Mouse (Mus musculus) left cerebral cortex, adult 8-10 months (tissue): ENCODE data around the gene Pygb. TPM values are rescaled to one million over a fixed set of nuclear protein-coding genes. Genes with fewer than 3 reads are reported as not detected.

Experiments
- DNase-seq, 2 experiments: peaks; one replicate each; pipeline ENCODE4 v3.0.0; 2022; ENCODE audit warnings: low spot score in 2 of 2
- total RNA-seq, 4 experiments: library from RNA; stranded (reverse); gene quantifications; 2 replicates each; pipeline ENCODE4 v1.2.4; 2022

Gene Pygb
- 100 to 1,000 TPM; 143 to 172 (median 150) TPM for total RNA-seq

- DNase-seq: peak; percentile 70 to 78
These were observed at the start of gene Pygb for GRCm38 (mm10) chr2:150786251-150787180. Pygb (plus strand) TSS chr2:150786735.

GRCm38 (mm10) chr2:150737881-150738280, 48.7 kb upstream of the Pygb start:
- DNase-seq: no peak

DNA sequence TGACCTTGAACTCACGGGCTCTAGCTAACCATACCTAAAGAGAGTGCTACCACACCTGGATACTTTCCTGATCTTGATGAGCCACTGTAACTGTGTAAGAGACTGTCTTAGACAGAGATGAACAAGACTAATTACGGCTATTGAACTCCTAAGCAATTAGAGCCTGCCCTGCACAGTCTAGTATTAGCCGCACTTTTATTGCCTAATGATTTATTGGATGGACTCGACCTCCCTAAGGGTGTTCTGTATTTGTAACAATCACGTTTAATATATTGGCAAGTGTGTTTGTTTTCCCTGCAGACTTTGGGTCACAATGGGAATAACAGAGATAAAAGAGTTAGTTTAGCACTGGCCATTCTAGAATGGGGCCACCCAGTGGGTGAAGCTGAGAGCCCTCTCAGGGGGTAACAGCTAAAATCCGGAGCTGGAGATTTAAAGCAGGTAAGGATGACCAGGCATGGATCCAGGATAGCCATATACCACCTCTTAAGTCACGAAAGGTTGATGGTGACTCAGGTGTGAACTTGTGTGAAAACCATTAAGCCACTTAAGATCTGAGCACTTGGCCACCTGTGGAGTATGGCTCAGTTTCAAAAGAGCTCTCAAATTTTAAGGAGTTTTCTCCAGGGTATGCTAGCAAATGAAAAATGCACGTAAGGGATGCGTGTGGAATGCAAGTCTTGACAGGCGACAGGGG, 46.2 kb upstream of the Pygb start:
- DNase-seq: no peak

DNA sequence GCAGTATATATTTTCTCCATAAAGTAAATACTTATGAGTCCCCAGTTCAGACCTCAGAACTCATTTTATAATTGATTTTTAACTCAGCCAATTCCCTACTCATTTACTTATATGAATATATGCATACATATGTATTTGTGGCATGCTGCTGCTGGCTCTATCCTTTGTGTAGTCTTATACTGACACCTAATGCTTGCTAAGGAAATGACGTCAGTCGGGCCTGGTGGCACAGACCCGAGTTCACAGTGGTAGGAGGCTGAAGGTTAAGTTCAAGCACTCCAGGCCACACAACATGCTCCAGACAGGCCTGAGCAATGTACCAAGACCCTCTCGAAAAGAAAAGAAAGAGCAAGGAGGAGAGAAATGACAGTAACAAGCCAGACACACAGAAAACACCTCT, 45.1 kb upstream of the Pygb start:
- DNase-seq: no peak

- DNase-seq: no peak
These were observed 41.5 kb upstream of the Pygb start for GRCm38 (mm10) chr2:150745016-150745415.

- peak; percentile 95 to 97 for DNase-seq
These were observed 37.7 kb upstream of the Pygb start, which contains the start of gene Entpd6 for GRCm38 (mm10) chr2:150748854-150749253. Entpd6 (plus strand) TSS chr2:150749042.

GRCm38 (mm10) chr2:150749283-150749682, 37.3 kb upstream of the Pygb start:
- DNase-seq: no peak

DNA sequence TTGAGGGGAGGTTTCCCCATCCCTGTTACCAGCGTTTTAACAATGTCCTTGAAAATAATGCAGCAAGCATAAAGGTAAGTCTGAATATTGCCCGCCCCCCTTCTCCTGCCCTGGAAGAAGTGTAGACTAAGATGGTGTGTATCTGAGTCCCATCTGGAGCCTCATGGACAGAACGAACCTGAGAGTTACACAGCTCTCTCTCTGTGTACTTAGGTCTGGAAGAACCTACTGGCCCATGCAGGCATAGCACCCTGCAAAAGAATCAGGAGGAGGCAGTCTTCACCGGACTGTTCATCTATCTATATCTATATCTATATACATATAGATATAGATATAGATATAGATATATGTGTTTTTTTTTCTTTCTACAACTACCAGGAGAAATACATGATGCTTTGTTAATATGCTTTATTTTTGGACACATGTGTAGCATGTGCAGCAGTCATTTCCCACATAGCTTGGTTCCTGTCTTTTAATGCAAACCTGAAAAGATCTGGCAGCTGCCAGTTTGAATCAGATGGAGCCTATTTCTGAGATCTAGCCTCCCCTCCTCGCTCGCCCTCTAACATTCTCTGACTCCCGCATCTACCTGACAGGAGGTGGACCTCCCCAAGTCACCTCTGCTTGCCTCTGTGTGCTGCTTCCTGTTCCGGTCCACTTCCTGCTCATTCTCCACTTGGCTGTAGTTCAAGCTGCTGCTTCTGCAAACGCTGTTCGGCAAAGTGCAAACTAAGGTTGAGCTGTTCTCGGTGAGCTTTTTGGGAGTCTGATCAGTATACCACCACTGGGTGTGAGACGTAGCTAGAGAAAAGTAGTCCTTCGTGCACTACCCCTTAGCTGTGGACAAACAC, 36.2 kb upstream of the Pygb start:
- no peak for DNase-seq

DNA sequence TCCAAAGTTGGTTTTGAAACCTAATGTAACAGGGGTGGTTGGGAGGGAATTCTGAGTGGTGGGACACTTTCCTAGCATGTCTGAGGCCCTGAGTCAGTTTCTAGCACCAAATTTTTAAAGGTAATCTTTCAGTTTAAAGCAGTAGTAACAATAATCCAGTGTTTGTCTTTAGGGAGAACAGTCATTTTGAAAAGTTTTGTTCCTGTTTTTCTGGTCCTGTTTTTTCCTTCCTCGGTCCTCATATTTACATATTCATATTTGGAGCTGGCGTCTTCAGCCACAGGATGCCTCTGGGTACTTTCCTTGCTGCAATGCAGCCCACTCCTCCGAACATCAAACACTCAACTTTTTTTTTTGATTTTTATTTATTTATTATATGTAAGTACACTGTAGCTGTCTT, 31.5 kb upstream of the Pygb start:
- no peak for DNase-seq

DNA sequence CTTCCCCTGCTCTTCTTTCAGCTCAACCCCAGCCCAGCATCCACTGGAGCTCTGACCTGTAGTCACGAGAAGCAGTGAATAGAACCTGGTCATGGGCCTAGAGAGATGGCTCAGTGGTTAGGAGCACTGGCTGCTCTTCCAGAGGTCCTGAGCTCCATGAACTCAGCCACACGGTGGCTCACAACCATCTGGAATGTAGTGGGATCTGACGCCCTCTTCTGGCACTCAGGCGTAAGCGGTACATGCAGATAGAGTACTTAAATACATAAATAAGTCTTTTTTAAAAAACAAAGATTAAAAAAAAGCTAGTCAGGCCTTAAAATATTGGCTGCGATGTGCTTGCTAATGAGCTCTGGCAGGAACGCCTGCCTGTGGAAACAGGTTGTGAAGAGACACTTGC, 25.1 kb upstream of the Pygb start:
- no peak for DNase-seq

DNA sequence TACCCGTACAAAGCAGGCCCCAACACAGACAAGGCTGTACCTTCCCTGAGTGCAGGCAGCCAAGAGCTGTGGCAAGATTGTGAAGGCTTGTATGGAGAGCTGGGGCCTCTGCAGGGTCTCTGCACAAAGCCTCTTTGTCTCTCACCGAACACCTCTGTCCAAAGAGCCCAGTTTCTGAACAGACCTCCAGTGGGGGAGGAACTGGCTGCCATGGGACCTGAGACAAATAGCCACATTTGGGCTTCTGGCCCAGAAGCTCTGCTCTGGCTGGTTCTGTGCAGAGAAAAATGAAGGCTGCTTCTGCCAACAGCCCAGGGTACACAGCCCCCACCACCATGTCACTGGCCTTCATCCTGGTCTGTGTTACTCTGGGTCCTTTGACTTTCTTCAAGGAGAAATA, 20.9 kb upstream of the Pygb start:
- peak in 1 of 2 experiments; percentile 67 for DNase-seq

DNA sequence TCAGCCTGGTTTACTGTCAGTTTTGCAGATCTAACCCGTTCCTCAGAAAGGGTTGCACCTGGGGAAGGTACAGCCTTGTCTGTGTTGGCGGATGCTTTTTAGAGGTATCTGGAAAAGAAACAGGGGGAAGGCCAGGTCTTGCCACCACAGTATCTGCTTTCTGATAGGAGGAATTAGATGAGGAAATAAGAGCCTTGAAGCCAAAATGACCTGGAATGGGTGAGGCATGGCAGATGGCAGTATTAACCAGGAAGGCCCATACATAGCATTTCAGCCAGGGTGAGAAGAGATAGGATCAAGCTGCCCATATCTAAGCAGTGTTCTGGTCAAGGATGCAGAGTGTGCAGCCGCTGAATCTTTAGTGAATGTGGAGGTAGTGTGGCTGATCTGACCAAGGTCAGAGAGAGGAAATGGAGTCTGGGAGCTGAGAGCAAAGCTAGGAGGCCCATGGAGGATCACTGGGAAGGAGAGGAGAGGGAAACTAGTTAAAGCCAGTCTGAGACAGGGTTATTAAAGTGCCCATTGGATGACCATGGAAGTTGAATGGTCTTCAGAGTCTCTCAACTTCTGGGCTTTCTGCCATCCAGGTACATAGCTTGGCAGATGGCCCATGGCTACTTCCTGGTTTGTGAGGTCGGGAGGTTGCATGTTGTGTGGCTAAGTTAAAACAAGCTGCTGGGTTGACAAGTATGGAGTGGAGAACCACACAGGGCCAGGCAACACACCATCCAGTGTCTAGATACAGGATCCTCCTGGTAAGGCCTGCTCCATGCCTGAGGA, 20.3 kb upstream of the Pygb start:
- no peak for DNase-seq

GRCm38 (mm10) chr2:150768678-150769077, 17.9 kb upstream of the Pygb start:
- no peak for DNase-seq

GRCm38 (mm10) chr2:150770747-150771146, 15.8 kb upstream of the Pygb start:
- no peak for DNase-seq

DNA sequence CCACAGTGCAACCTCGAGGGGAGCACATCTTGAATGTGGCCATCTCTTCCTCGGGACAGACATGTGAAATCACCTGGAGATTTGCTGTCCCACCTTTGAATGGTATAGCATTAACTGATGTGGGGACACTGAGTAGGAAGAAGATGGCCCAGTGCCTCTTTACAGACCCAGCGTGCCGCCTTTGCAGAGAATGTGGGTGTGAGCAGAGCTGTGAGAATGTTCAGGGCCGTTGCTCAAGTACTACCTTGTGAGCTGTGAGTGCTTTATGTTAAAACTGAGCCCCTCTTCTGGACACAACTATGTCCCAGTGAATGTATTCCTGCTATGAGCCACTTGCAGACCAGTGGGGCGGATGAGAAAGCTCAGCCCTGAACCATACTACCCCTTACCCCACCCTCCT, 15.4 kb upstream of the Pygb start:
- DNase-seq: no peak

- DNase-seq: no peak
These were observed 14.5 kb upstream of the Pygb start for GRCm38 (mm10) chr2:150771996-150772395.

GRCm38 (mm10) chr2:150772466-150773119, 13.9 kb upstream of the Pygb start:
- DNase-seq: no peak

GRCm38 (mm10) chr2:150782801-150783200, 3.7 kb upstream of the Pygb start:
- DNase-seq: no peak

- DNase-seq: no peak
These were observed 768 bp downstream of the Pygb start for GRCm38 (mm10) chr2:150787234-150787771.
